Mouse (Mus musculus): Measurements from ENCODE around the gene Pla2g5. TPM values are rescaled to one million over a fixed set of nuclear protein-coding genes. Genes with fewer than 3 reads are reported as not detected.
"Not testable (repeated sequence)": the region's sequence is repeated elsewhere in the genome, so short reads cannot be mapped to it uniquely, and the experiment has no call there.

Gene Pla2g5
- polyA plus RNA-seq, 1 experiment from 2014 or later = 0.18 TPM

DNA sequence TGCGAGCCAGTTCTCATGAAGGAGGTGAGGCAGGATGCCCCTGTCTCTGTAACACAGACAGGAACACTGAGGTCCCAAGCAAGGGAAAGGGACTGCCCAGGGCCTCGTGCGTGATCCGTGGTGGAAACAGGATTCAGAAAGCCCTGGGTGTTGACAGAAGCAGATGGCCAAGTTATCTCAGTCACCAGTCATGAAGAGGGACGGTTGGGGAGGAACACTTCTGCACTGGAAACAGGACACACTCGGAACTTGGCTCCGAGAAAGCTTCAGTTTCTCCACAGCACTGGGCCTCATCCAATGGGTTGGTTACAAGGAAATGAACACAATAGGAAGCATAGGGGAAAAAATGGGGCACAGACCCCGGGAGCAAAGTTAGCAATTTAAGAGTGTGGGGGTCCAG is 15.5 kb upstream of the Pla2g5 start:
- Histone ChIP-seq H3K4me2 (no peak overlapping the region), H3K4me1 (replicated peaks) (no peaks in the 10 kb centered on the region), H3K4me3 (replicated peaks) (no peak overlapping the region), H3K27me3 (peaks cover 17% of the 10 kb centered on the region), H3K9me3 (replicated peaks) (no peaks in the 10 kb centered on the region), H3K36me3 (replicated peaks) (no peaks in the 10 kb centered on the region), H3K9ac (no peak overlapping the region), H3K27ac (replicated peaks) (no peak overlapping the region)
- WGBS (ENCODE audit: insufficient replicate concordance) = 35% methylated on average over 8 of the region's 8 CpGs
- ATAC-seq (ENCODE audit: insufficient read depth) = no peak

GRCm38 (mm10) chr4:138877731-138878130 is 14.4 kb upstream of the Pla2g5 start, which contains the start of gene Pla2g2e:
Pla2g2e (plus strand) TSS chr4:138877942.
- no peaks in the 10 kb centered on the region for H3K9me3 ChIP-seq (replicated peaks)
- 60% methylated on average over 4 of the region's 4 CpGs for WGBS (ENCODE audit: insufficient replicate concordance)
- no peaks in the 10 kb centered on the region for H3K4me1 ChIP-seq (replicated peaks)
- no peak for ATAC-seq (ENCODE audit: insufficient read depth)
- H3K27ac ChIP-seq (replicated peaks) = no peak within 1 kb of the TSS
- no peaks in the 10 kb centered on the region for H3K36me3 ChIP-seq (replicated peaks)
- no peak within 1 kb of the TSS for H3K4me3 ChIP-seq (replicated peaks)
- no peak within 1 kb of the TSS for H3K4me2 ChIP-seq
- peaks cover 17% of the 10 kb centered on the region for H3K27me3 ChIP-seq
- no peak within 1 kb of the TSS for H3K9ac ChIP-seq

GRCm38 (mm10) chr4:138875986-138876385 is 12.7 kb upstream of the Pla2g5 start:
- 59% methylated on average over 2 of the region's 2 CpGs for WGBS (ENCODE audit: insufficient replicate concordance)
- no peak for ATAC-seq (ENCODE audit: insufficient read depth)

GRCm38 (mm10) chr4:138875275-138875674 is 12.0 kb upstream of the Pla2g5 start:
- H3K27me3 ChIP-seq; H3K9ac ChIP-seq; H3K9me3 ChIP-seq (replicated peaks); H3K4me3 ChIP-seq (replicated peaks); H3K36me3 ChIP-seq (replicated peaks); H3K27ac ChIP-seq (replicated peaks); H3K4me1 ChIP-seq (replicated peaks); ATAC-seq (ENCODE audit: insufficient read depth); H3K4me2 ChIP-seq: not testable (repeated sequence)
- WGBS (ENCODE audit: insufficient replicate concordance) = 73% methylated on average over 2 of the region's 2 CpGs

More at GRCm38 (mm10) chr4:138875986-138876385, 12.7 kb upstream of the Pla2g5 start:
- no peaks in the 10 kb centered on the region for H3K36me3 ChIP-seq (replicated peaks)
- no peaks in the 10 kb centered on the region for H3K9me3 ChIP-seq (replicated peaks)
- H3K4me2 ChIP-seq = no peak overlapping the region
- H3K9ac ChIP-seq = no peak overlapping the region
- no peak overlapping the region for H3K4me3 ChIP-seq (replicated peaks)
- no peak overlapping the region for H3K27ac ChIP-seq (replicated peaks)
- no peaks in the 10 kb centered on the region for H3K4me1 ChIP-seq (replicated peaks)
- no peaks in the 10 kb centered on the region for H3K27me3 ChIP-seq

GRCm38 (mm10) chr4:138873864-138874263 is 10.6 kb upstream of the Pla2g5 start, which contains the start of gene Gm13030:
Gm13030 (minus strand) TSS chr4:138873964.
- no peaks in the 10 kb centered on the region for H3K9me3 ChIP-seq (replicated peaks)

DNA sequence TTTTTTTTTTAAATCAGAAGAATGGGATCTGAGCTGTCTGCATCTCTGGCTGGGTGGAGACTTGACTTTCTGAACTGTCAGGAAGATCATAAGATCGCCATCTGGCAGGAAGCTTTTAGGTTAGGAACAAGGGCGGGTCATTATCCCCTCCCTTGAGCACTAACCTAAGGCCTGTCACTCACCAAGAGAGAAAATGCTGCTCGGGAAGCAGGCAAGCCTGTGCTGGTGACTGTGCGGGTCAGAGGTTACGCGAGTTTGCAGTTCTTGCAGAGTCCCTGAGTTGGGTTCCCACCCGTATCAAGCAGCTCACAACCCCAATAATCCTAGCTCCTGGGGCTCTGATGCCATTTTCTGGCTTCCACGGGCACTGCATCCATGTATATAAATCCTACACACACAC is 5.4 kb upstream of the Pla2g5 start:
- H3K4me3 ChIP-seq (replicated peaks) = no peak overlapping the region
- no peak overlapping the region for H3K4me2 ChIP-seq
- H3K36me3 ChIP-seq (replicated peaks) = no peaks in the 10 kb centered on the region
- no peak overlapping the region for H3K9ac ChIP-seq
- no peaks in the 10 kb centered on the region for H3K4me1 ChIP-seq (replicated peaks)
- WGBS (ENCODE audit: insufficient replicate concordance) = 40% methylated on average over 8 of the region's 8 CpGs
- no peaks in the 10 kb centered on the region for H3K27me3 ChIP-seq
- no peak overlapping the region for H3K27ac ChIP-seq (replicated peaks)
- no peaks in the 10 kb centered on the region for H3K9me3 ChIP-seq (replicated peaks)
- ATAC-seq (ENCODE audit: insufficient read depth) = no peak

More at GRCm38 (mm10) chr4:138873864-138874263, 10.6 kb upstream of the Pla2g5 start, which contains the start of gene Gm13030:
- ATAC-seq (ENCODE audit: insufficient read depth) = no peak
- no peak within 1 kb of the TSS for H3K4me2 ChIP-seq
- H3K4me1 ChIP-seq (replicated peaks) = no peaks in the 10 kb centered on the region
- H3K27ac ChIP-seq (replicated peaks) = no peak within 1 kb of the TSS
- no peak within 1 kb of the TSS for H3K9ac ChIP-seq
- no peaks in the 10 kb centered on the region for H3K27me3 ChIP-seq
- H3K4me3 ChIP-seq (replicated peaks) = no peak within 1 kb of the TSS
- no peaks in the 10 kb centered on the region for H3K36me3 ChIP-seq (replicated peaks)
- WGBS (ENCODE audit: insufficient replicate concordance) = 62% methylated on average over 6 of the region's 6 CpGs

DNA sequence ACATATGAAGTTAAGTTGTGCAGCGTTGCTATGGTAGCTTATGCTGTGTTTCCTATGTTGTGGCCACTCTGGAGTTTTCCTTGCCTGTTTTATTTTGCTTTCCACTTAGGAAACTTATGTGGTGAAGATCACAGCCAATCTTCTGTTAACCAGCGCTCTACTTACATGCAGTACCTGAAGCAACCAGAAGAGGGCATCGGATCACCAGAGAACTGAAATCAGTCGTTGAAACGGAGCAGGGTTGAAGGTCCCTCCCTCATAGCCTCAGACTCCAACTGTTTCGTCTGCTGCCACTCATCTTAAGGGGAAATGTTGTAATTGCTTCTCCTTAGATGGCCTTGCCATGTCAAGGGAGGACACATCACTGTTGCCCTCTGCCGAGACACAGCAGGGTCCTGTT is 3.1 kb upstream of the Pla2g5 start:
- Histone ChIP-seq H3K9ac (no peak overlapping the region), H3K4me1 (replicated peaks) (no peaks in the 10 kb centered on the region), H3K9me3 (replicated peaks) (no peaks in the 10 kb centered on the region), H3K4me2 (no peak overlapping the region), H3K27me3 (peaks cover 4% of the 10 kb centered on the region; the same call in 1 of the 2 replicates), H3K36me3 (replicated peaks) (no peaks in the 10 kb centered on the region), H3K27ac (replicated peaks) (no peak overlapping the region), H3K4me3 (replicated peaks) (no peak overlapping the region)
- ATAC-seq (ENCODE audit: insufficient read depth) = no peak
- 9% methylated on average over 7 of the region's 7 CpGs for WGBS (ENCODE audit: insufficient replicate concordance)

DNA sequence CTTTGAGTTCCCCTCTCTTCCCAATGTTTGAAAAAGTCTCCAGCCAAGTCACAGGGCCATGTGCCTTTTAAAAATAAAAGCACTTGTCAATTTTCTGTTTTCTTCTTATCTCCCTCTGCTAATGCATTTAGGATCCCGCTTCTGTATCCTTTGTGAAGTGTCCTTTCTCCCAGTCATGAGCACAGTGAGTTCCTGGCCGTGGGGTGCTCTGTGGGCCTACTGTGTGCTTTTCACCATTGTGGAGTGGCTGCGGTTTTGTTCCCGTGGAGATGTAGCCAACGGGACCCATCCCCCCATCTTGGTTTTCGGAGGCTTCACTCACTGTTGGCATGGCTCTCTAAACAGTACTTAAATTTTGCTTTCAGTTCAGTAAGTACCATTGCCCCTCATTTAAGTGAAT is 2.7 kb upstream of the Pla2g5 start:
- no peak overlapping the region for H3K4me2 ChIP-seq
- H3K9ac ChIP-seq = no peak overlapping the region
- H3K4me3 ChIP-seq (replicated peaks) = no peak overlapping the region
- no peak overlapping the region for H3K27ac ChIP-seq (replicated peaks)
- no peaks in the 10 kb centered on the region for H3K9me3 ChIP-seq (replicated peaks)
- no peaks in the 10 kb centered on the region for H3K4me1 ChIP-seq (replicated peaks)
- ATAC-seq (ENCODE audit: insufficient read depth) = no peak
- 43% methylated on average over 6 of the region's 6 CpGs for WGBS (ENCODE audit: insufficient replicate concordance)
- H3K27me3 ChIP-seq = peaks cover 4% of the 10 kb centered on the region; the same call in 1 of the 2 replicates
- no peaks in the 10 kb centered on the region for H3K36me3 ChIP-seq (replicated peaks)

DNA sequence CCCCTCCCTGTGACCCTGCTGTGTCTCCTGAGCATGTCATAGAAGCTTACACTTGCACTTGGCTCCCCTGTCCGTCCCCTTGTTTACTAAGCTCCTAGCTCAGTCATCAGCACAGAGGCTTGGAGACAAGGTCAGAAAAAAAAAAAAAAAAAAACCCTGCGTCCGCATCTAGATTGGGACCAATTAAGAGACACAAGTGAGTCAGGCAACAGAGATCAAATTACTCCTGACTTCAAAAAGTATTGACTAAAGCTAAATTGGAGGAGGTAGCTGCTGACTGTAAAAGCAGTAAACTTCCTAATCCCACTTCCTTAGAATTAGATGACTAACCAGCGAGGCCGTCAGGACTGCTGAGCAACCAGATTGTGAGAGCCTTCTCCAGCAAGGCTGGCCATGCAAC is 1.8 kb upstream of the Pla2g5 start:
- Histone ChIP-seq H3K9ac (no peak overlapping the region), H3K4me1 (replicated peaks) (no peaks in the 10 kb centered on the region), H3K27ac (replicated peaks) (no peak overlapping the region), H3K36me3 (replicated peaks) (no peaks in the 10 kb centered on the region), H3K9me3 (replicated peaks) (no peaks in the 10 kb centered on the region), H3K4me3 (replicated peaks) (no peak overlapping the region), H3K4me2 (no peak overlapping the region), H3K27me3 (peaks cover 4% of the 10 kb centered on the region; the same call in 1 of the 2 replicates)
- 29% methylated on average over 5 of the region's 5 CpGs for WGBS (ENCODE audit: insufficient replicate concordance)
- no peak for ATAC-seq (ENCODE audit: insufficient read depth)

DNA sequence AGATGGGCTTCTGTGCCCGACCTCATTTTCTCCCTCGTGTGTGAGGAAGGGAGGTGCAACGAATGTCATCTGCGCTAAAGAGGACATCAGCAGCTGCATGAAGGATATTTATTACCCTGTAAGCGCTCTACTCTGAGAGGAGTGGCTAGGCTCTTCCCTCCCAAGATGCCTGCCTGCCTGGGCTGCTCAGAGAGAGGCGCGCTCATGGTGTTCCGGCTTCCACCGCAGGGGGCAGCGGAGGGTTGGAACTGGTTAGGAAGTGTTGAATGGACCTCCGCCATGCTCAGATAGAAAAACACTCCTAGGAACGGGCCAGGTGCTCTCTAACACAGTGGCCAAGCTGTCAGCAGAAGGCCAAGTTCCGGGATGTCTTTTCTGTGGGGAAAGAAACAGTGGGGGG is 3.6 kb downstream of the Pla2g5 start:
- 5% methylated on average over 13 of the region's 13 CpGs for WGBS (ENCODE audit: insufficient replicate concordance)
- no peak overlapping the region for H3K4me2 ChIP-seq
- H3K36me3 ChIP-seq (replicated peaks) = no peaks in the 10 kb centered on the region
- ATAC-seq (ENCODE audit: insufficient read depth) = no peak
- H3K9me3 ChIP-seq (replicated peaks) = no peaks in the 10 kb centered on the region
- H3K27me3 ChIP-seq = peaks cover 16% of the 10 kb centered on the region
- H3K4me1 ChIP-seq (replicated peaks) = no peaks in the 10 kb centered on the region
- no peak overlapping the region for H3K27ac ChIP-seq (replicated peaks)
- no peak overlapping the region for H3K9ac ChIP-seq
- no peak overlapping the region for H3K4me3 ChIP-seq (replicated peaks)

- no peak overlapping the region for H3K27ac ChIP-seq (replicated peaks)
- 21% methylated on average over 9 of the region's 9 CpGs for WGBS (ENCODE audit: insufficient replicate concordance)
- H3K4me2 ChIP-seq = no peak overlapping the region
- peaks cover 16% of the 10 kb centered on the region for H3K27me3 ChIP-seq
- H3K9me3 ChIP-seq (replicated peaks) = no peaks in the 10 kb centered on the region
- H3K9ac ChIP-seq = no peak overlapping the region
- no peaks in the 10 kb centered on the region for H3K4me1 ChIP-seq (replicated peaks)
- no peak for ATAC-seq (ENCODE audit: insufficient read depth)
- no peak overlapping the region for H3K4me3 ChIP-seq (replicated peaks)
- no peaks in the 10 kb centered on the region for H3K36me3 ChIP-seq (replicated peaks)
These were observed 4.0 kb downstream of the Pla2g5 start for GRCm38 (mm10) chr4:138859245-138859644.

DNA sequence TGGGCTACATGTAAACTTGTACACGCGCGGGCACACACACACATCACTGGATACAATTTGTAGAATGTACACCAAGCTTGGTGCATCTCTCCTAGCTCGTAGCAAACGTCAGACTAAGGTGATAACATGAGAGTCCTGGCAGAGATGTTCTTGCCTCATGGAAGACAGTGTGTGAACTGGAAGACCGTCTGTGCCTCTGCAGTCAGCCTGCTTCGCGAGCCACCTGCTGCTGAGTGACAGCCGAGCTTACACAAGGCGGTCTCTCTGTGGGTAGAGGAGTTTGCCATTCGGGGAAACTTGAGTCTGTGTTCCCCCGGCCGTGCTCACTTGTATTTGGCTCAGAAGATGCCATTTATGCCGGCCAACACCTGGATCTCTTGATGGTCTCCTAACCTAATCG is 4.8 kb downstream of the Pla2g5 start:
- no peaks in the 10 kb centered on the region for H3K9me3 ChIP-seq (replicated peaks)
- no peaks in the 10 kb centered on the region for H3K36me3 ChIP-seq (replicated peaks)
- H3K27me3 ChIP-seq = peaks cover 15% of the 10 kb centered on the region
- H3K9ac ChIP-seq = no peak overlapping the region
- WGBS (ENCODE audit: insufficient replicate concordance) = 49% methylated on average over 15 of the region's 15 CpGs
- H3K27ac ChIP-seq (replicated peaks) = no peak overlapping the region
- no peaks in the 10 kb centered on the region for H3K4me1 ChIP-seq (replicated peaks)
- H3K4me2 ChIP-seq = no peak overlapping the region
- no peak overlapping the region for H3K4me3 ChIP-seq (replicated peaks)
- ATAC-seq (ENCODE audit: insufficient read depth) = no peak

All from liver, embryonic 15.5 days (tissue).